Mouse (Mus musculus) midbrain, postnatal 0 days (tissue): Measurements from ENCODE around the gene Phlpp1. TPM values are rescaled to one million over a fixed set of nuclear protein-coding genes. Genes with fewer than 3 reads are reported as not detected.

Experiments
- ATAC-seq: fragments of 200-750 bp; cut with Nextera tagmentation; 2 replicates; pipeline ENCODE4 v1.8.0; 2017; ENCODE audit warnings: moderate number of reproducible peaks, mild to moderate bottlenecking, moderate TSS enrichment, moderate library complexity; ENCODE audit not compliant: low FRiP score
- DNase-seq: peaks from one replicate; pipeline ENCODE4 v3.0.0-alpha.2; 2015; ENCODE audit warnings: low spot score
- H3K27ac ChIP-seq: fragments of 300-500 bp; sonication (generic); 2 replicates; pipeline ENCODE4 v1.5.1; 2014; ENCODE audit warnings: low read depth, mild to moderate bottlenecking, low read length, mixed read lengths
- H3K27me3 ChIP-seq: fragments of 300-500 bp; sonication (generic); 2 replicates; pipeline ENCODE4 v1.6.1; 2014; ENCODE audit warnings: low read length, control low read depth, mixed read lengths; ENCODE audit not compliant: insufficient read depth
- H3K36me3 ChIP-seq: fragments of 300-500 bp; sonication (generic); 2 replicates; pipeline ENCODE4 v1.6.1; 2014; ENCODE audit warnings: low read length, control low read depth, mixed read lengths; ENCODE audit not compliant: insufficient read depth
- H3K4me1 ChIP-seq: fragments of 300-500 bp; sonication (generic); 2 replicates; pipeline ENCODE4 v1.6.1; 2014; ENCODE audit warnings: mild to moderate bottlenecking, control low read depth, antibody characterized with exemption, low read length, mixed read lengths; ENCODE audit not compliant: insufficient read depth
- H3K4me2 ChIP-seq: fragments of 300-500 bp; sonication (generic); 2 replicates; pipeline ENCODE4 v1.6.1; 2014; ENCODE audit warnings: low read depth, mild to moderate bottlenecking, low read length, mixed read lengths; ENCODE audit not compliant: poor library complexity, severe bottlenecking
- H3K4me3 ChIP-seq: fragments of 300-500 bp; sonication (generic); 2 replicates; pipeline ENCODE4 v1.5.1; 2014; ENCODE audit warnings: low read depth, mild to moderate bottlenecking, low read length, moderate library complexity
- H3K9ac ChIP-seq: fragments of 300-500 bp; sonication (generic); replicated peaks from 2 replicates; pipeline ENCODE4 v1.6.1; 2014; ENCODE audit warnings: mild to moderate bottlenecking, low read length, moderate library complexity, mixed read lengths; ENCODE audit not compliant: poor library complexity, severe bottlenecking
- H3K9me3 ChIP-seq: fragments of 300-500 bp; sonication (generic); 2 replicates; pipeline ENCODE4 v1.6.1; 2016; ENCODE audit warnings: low read length, control low read depth
- CTCF ChIP-seq: IDR thresholded peaks from 2 replicates; pipeline ENCODE4 v1.5.1; 2016; ENCODE audit warnings: antibody characterized with exemption, mild to moderate bottlenecking
- WGBS: fragments of 180-500 bp; shearing (Covaris S2); extraction: QIAGEN DNeasy Blood & Tissue Kit; methylation state at CpG from one replicate; pipeline ENCODE4 v1.1.7; 2014; 5-methylcytosine and 5-hydroxymethylcytosine counted together
- polyA plus RNA-seq: library from polyadenylated mRNA; unstranded; fragments of >200 nt; fragmentation: Nextera tagmentation; extraction: Ambion mirVana; gene quantifications from 2 replicates; pipeline ENCODE4 v1.2.1, GENCODE M21; 2015
- total RNA-seq: library from RNA; depleted of rRNA; stranded (reverse); fragments of >200 nt; gene quantifications from 2 replicates; pipeline ENCODE4 v1.2.3, GENCODE M21; 2014; rRNA removed

Phlpp1 gene
- total RNA-seq (34.0 and 39.6 TPM in 2 replicates), polyA plus RNA-seq (5.2 and 5.3 TPM in 2 replicates)

DNA sequence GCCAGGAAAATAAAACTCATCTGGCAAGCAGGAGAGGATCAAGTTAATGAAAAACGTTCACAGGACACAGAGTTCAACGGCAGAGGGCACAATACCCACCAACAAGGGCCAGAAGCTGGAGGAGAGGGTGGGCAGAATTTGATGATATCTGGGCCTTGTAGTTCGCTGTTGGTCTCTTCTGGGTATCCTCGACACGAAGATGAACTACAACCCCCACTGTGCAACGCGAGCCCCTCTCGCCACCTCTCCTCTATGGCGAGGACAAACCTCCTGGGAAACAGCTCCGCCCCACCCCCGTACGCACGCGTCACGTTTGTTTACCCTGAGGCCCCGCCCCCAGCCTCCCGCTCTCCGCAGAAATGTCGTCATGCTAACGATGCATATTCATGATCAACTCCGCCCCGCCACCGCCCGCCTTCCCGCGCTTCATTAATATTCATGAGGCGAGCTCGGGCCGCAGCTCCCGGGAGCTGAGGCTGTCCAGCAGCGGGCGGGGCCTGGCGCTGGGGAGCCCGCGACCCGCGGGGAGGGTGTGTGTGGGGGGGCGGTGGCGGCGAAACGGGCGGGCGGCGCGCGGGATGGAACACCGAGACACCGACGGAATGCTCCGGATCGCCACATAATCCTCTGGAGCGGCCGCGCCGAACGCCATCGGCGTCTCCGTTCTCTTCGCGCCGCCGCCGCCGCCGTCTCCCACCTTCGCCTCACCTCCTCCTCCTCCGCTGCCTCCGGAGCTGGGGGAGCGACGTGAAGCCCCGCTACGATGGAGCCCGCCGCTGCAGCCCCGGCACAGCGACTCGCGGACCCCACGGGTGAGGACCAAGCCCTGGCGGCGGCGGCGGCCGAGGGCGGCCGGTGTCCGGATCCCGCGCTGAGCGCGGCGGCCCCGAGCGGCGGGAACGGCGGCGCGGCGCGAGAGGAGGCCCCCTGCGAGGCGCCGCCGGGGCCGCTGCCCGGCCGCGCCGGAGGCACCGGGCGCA is at the start of gene Phlpp1:
Gene Phlpp1, plus strand, starts transcription at position 512 of the 980 bp plus-strand sequence.
- Histone ChIP-seq H3K9ac (peak within 1 kb of the TSS; percentile 97), H3K4me1 (peaks cover 3% of the 10 kb centered on the region; the same call in 1 of the 2 replicates), H3K4me2 (peak within 1 kb of the TSS; percentile 87), H3K36me3 (no peaks in the 10 kb centered on the region), H3K27me3 (no peaks in the 10 kb centered on the region), H3K9me3 (no peaks in the 10 kb centered on the region), H3K27ac (peak within 1 kb of the TSS; percentile 98), H3K4me3 (peak within 1 kb of the TSS; percentile 95)
- peak; percentile 99 for ATAC-seq
- peak; percentile 86 for TF ChIP-seq CTCF
- WGBS = under 1% methylated on average over 70 of the region's 113 CpGs
- peak; percentile 100 for DNase-seq

GRCm38 (mm10) chr1:106126601-106127000 is 45.0 kb upstream of the Phlpp1 start:
- no peaks in the 10 kb centered on the region for H3K4me1 ChIP-seq
- H3K4me2 ChIP-seq = no peak overlapping the region
- 99% methylated on average over 3 of the region's 3 CpGs for WGBS
- DNase-seq = no peak
- no peaks in the 10 kb centered on the region for H3K27me3 ChIP-seq
- no peak overlapping the region for H3K4me3 ChIP-seq
- H3K9ac ChIP-seq = no peak overlapping the region
- no peak for ATAC-seq
- no peak overlapping the region for H3K27ac ChIP-seq
- TF ChIP-seq CTCF = no peak
- H3K9me3 ChIP-seq = no peaks in the 10 kb centered on the region
- H3K36me3 ChIP-seq = no peaks in the 10 kb centered on the region

DNA sequence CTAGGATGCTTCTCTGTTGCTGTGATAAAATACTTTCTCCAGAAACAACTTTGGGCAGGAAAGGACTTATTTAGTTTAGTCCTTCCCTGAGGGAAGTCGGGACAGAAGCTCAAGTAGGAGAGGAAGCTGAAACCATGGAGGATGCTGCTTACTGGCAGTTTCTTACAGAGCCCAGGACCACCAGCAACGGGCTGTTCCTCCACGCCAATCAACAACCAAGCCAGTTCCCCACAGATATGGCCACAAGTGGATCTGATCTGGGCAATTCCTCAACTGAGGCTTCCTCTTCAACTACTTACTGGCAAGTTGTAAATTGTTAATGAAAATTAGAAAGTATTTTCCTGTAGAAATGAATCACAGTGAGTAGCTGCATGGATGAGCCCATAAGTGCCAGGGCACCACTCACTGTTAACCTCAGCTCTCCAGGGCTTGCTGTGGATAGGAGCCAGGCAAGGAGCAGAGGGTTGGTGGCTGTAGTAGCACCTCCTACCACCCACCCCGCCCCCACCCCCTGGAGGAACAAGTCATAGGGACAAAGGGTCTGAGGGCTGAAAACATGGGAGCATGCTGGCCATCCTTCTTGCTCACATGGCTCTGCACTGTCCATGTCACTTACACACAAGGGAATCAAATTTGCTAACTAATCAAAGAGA is 39.7 kb upstream of the Phlpp1 start:
- no peak for ATAC-seq
- Histone ChIP-seq H3K4me3 (no peak overlapping the region), H3K27me3 (no peaks in the 10 kb centered on the region), H3K9ac (no peak overlapping the region), H3K27ac (no peak overlapping the region), H3K36me3 (no peaks in the 10 kb centered on the region), H3K4me2 (no peak overlapping the region), H3K4me1 (no peaks in the 10 kb centered on the region), H3K9me3 (no peaks in the 10 kb centered on the region)
- no peak for DNase-seq
- no peak for TF ChIP-seq CTCF
- WGBS = 71% methylated on average over 4 of the region's 4 CpGs

- no peaks in the 10 kb centered on the region for H3K9me3 ChIP-seq
- H3K4me1 ChIP-seq = no peaks in the 10 kb centered on the region
- TF ChIP-seq CTCF = no peak
- H3K4me2 ChIP-seq = no peak overlapping the region
- H3K9ac ChIP-seq = no peak overlapping the region
- DNase-seq (no peak), ATAC-seq (no peak)
- H3K4me3 ChIP-seq = no peak overlapping the region
- no peaks in the 10 kb centered on the region for H3K27me3 ChIP-seq
- 51% methylated on average over 4 of the region's 4 CpGs for WGBS
- no peaks in the 10 kb centered on the region for H3K36me3 ChIP-seq
- H3K27ac ChIP-seq = no peak overlapping the region
Observed at GRCm38 (mm10) chr1:106132350-106132700, 39.2 kb upstream of the Phlpp1 start.

- no peak overlapping the region for H3K4me2 ChIP-seq
- H3K27ac ChIP-seq = no peak overlapping the region
- no peaks in the 10 kb centered on the region for H3K9me3 ChIP-seq
- WGBS = 96% methylated on average over 2 of the region's 2 CpGs
- H3K27me3 ChIP-seq = no peaks in the 10 kb centered on the region
- DNase-seq (no peak), ATAC-seq (no peak)
- H3K4me3 ChIP-seq = no peak overlapping the region
- H3K9ac ChIP-seq = no peak overlapping the region
- no peaks in the 10 kb centered on the region for H3K36me3 ChIP-seq
- no peaks in the 10 kb centered on the region for H3K4me1 ChIP-seq
- TF ChIP-seq CTCF = no peak
Observed at GRCm38 (mm10) chr1:106138691-106139090, 32.9 kb upstream of the Phlpp1 start.

GRCm38 (mm10) chr1:106139137-106139536 is 32.4 kb upstream of the Phlpp1 start:
- Histone ChIP-seq H3K4me1 (no peaks in the 10 kb centered on the region), H3K4me2 (no peak overlapping the region), H3K36me3 (no peaks in the 10 kb centered on the region), H3K9me3 (no peaks in the 10 kb centered on the region), H3K4me3 (no peak overlapping the region), H3K27ac (no peak overlapping the region), H3K27me3 (no peaks in the 10 kb centered on the region), H3K9ac (no peak overlapping the region)
- ATAC-seq = no peak
- WGBS = 79% methylated on average over 1 of the region's 1 CpGs
- no peak for DNase-seq
- TF ChIP-seq CTCF = no peak
